Mouse (Mus musculus): ENCODE measurements around the gene 4931409K22Rik. TPM values are rescaled to one million over a fixed set of nuclear protein-coding genes. Genes with fewer than 3 reads are reported as not detected.
"Not testable (repeated sequence)": the region's sequence is repeated elsewhere in the genome, so short reads cannot be mapped to it uniquely, and the experiment has no call there.

The 4931409K22Rik gene
- polyA plus RNA-seq, 1 experiment from 2014 or later = not detected

DNA sequence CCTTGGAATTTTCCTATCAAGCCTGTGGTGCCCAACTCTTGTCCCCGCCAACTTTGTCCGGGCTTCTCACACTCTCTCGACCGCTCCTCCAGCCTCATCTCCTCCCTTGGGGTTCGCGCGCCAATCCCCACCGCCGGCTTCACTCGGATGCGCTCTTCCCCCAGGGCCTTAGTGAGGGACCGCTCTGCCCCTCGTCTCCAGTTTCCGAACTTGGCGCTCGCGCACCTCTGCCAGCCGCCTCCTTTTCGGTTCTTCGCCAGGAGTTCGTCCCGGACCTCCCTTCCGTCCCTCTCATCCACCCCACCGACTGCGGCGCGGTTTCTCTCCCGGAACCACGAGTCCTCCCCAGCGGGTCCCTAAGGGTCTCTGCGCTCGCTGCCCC, 20.2 kb upstream of the 4931409K22Rik start:
- Histone ChIP-seq H3K4me1 (replicated peaks; ENCODE audit: control insufficient read depth, insufficient read depth, low read length) (peaks cover 2% of the 10 kb centered on the region; the same call in 1 of the 2 replicates), H3K4me2 (replicated peaks; ENCODE audit: low read depth, low read length) (peak overlapping the region; percentile 76), H3K9ac (ENCODE audit: low read depth, low read length) (peak overlapping the region; percentile 74), H3K27me3 (ENCODE audit: control insufficient read depth, insufficient read depth, low read length) (no peaks in the 10 kb centered on the region), H3K4me3 (ENCODE audit: low read depth, low read length) (peak overlapping the region; percentile 79), H3K36me3 (ENCODE audit: control insufficient read depth, insufficient read depth, low read length) (peaks cover 10% of the 10 kb centered on the region), H3K27ac (ENCODE audit: low read depth, low read length) (peak overlapping the region; percentile 67), H3K9me3 (ENCODE audit: control insufficient read depth, low read length) (no peaks in the 10 kb centered on the region)
- DNase-seq (ENCODE audit: low spot score) (no peak), ATAC-seq (ENCODE audit: low FRiP score) (peak; percentile 64)
- under 1% methylated on average over 32 of the region's 32 CpGs for WGBS

GRCm38 (mm10) chr5:24575948-24576347, 19.3 kb upstream of the 4931409K22Rik start:
- WGBS = 100% methylated on average over 1 of the region's 1 CpGs
- peaks cover 11% of the 10 kb centered on the region for H3K36me3 ChIP-seq (ENCODE audit: control insufficient read depth, insufficient read depth, low read length)
- H3K4me1 ChIP-seq (replicated peaks; ENCODE audit: control insufficient read depth, insufficient read depth, low read length) = peaks cover 2% of the 10 kb centered on the region; the same call in 1 of the 2 replicates
- H3K9me3 ChIP-seq (ENCODE audit: control insufficient read depth, low read length) = no peaks in the 10 kb centered on the region
- no peak overlapping the region for H3K9ac ChIP-seq (ENCODE audit: low read depth, low read length)
- peak overlapping the region; percentile 76; the same call in 1 of the 2 replicates for H3K4me2 ChIP-seq (replicated peaks; ENCODE audit: low read depth, low read length)
- DNase-seq (ENCODE audit: low spot score) (no peak), ATAC-seq (ENCODE audit: low FRiP score) (no peak)
- H3K27ac ChIP-seq (ENCODE audit: low read depth, low read length) = no peak overlapping the region
- peak overlapping the region; percentile 79; the same call in 1 of the 2 replicates for H3K4me3 ChIP-seq (ENCODE audit: low read depth, low read length)
- no peaks in the 10 kb centered on the region for H3K27me3 ChIP-seq (ENCODE audit: control insufficient read depth, insufficient read depth, low read length)

- not testable (repeated sequence) for H3K4me1 ChIP-seq (replicated peaks; ENCODE audit: control insufficient read depth, insufficient read depth, low read length); H3K36me3 ChIP-seq (ENCODE audit: control insufficient read depth, insufficient read depth, low read length); H3K9me3 ChIP-seq (ENCODE audit: control insufficient read depth, low read length); H3K27ac ChIP-seq (ENCODE audit: low read depth, low read length); H3K4me3 ChIP-seq (ENCODE audit: low read depth, low read length); H3K9ac ChIP-seq (ENCODE audit: low read depth, low read length); H3K4me2 ChIP-seq (replicated peaks; ENCODE audit: low read depth, low read length); DNase-seq (ENCODE audit: low spot score); ATAC-seq (ENCODE audit: low FRiP score); H3K27me3 ChIP-seq (ENCODE audit: control insufficient read depth, insufficient read depth, low read length)
- WGBS = 90% methylated on average over 7 of the region's 7 CpGs
Observed at GRCm38 (mm10) chr5:24555335-24555734, 1.3 kb downstream of the 4931409K22Rik start.

DNA sequence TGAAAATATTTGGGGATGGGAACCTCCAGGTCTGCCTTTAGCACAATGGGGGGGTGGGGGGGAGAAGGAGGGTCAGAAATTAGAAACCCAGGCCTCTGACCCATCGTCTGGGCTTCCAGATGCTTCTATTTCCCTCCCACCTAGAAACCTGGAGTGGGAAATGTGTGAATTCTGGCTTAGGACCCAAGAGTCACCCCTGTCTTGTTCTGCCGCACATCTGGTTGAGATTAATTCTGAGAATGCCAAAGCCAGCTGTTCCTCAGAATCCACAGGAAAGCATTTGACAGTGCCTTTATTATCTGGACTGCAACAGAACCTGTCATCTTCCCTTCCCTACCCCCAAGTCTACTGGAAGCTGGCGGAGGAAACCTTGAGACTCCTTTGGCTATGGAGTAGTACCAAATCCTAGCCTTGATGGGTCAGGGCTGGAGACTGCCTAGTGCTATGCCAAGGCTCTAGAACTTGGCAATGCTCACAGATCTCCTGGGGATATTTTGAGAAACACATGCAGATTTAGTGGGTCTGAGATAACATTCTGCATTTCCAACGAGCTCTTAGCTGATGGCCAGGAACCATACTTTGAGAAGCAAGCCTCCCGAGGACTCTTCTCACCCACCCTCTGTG, 2.9 kb downstream of the 4931409K22Rik start:
- 78% methylated on average over 5 of the region's 5 CpGs for WGBS
- Histone ChIP-seq H3K27ac (ENCODE audit: low read depth, low read length) (no peak overlapping the region), H3K9me3 (ENCODE audit: control insufficient read depth, low read length) (no peaks in the 10 kb centered on the region), H3K4me1 (replicated peaks; ENCODE audit: control insufficient read depth, insufficient read depth, low read length) (peaks cover 7% of the 10 kb centered on the region), H3K4me2 (replicated peaks; ENCODE audit: low read depth, low read length) (no peak overlapping the region), H3K27me3 (ENCODE audit: control insufficient read depth, insufficient read depth, low read length) (peaks cover under 1% of the 10 kb centered on the region; the same call in 1 of the 2 replicates), H3K4me3 (ENCODE audit: low read depth, low read length) (no peak overlapping the region), H3K36me3 (ENCODE audit: control insufficient read depth, insufficient read depth, low read length) (no peaks in the 10 kb centered on the region), H3K9ac (ENCODE audit: low read depth, low read length) (no peak overlapping the region)
- DNase-seq (ENCODE audit: low spot score) (no peak), ATAC-seq (ENCODE audit: low FRiP score) (no peak)

- peak overlapping the region; percentile 15; the same call in 1 of the 2 replicates for H3K9ac ChIP-seq (ENCODE audit: low read depth, low read length)
- H3K9me3 ChIP-seq (ENCODE audit: control insufficient read depth, low read length) = no peaks in the 10 kb centered on the region
- peak overlapping the region; percentile 10; the same call in 1 of the 2 replicates for H3K27ac ChIP-seq (ENCODE audit: low read depth, low read length)
Observed at GRCm38 (mm10) chr5:24551317-24551688, 5.3 kb downstream of the 4931409K22Rik start.

DNA sequence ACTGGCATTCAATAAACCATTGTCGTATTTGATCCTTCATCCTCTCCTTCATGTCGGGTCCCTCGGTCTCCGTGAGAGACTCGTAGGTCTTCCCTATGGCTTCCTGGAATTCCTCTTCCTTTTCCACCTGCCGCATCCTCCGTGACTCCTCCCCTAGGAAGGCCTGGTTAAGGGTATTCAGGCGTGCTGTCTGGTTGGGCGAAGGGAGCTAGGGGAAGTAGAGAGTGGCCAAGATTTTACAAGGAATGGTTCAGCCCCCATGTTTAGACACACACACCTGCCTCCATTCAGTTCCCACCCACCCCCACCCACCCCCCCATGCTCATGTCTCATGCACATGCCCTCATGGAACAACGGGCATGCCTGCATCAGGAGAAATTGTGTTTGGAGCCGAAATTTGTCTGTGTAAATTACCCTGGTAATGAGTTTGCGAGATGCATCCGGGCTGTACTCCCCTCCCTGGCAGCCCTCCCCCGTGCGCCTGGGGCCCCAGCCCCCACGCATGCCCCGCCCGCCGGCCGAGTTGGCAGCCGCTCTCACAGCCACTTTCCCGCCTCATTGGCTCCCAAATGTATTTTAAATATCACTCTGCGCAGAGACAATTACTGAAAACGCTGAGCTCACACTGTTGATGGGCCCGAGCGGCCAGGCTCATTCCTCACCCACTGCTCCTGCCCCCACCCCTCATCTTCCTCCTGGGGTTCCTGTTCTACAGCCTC, 5.9 kb downstream of the 4931409K22Rik start:
- peak; percentile 55 for DNase-seq (ENCODE audit: low spot score)

More at GRCm38 (mm10) chr5:24551317-24551688, 5.3 kb downstream of the 4931409K22Rik start:
- no peak for DNase-seq (ENCODE audit: low spot score)
- Histone ChIP-seq H3K4me1 (replicated peaks; ENCODE audit: control insufficient read depth, insufficient read depth, low read length) (peaks cover 7% of the 10 kb centered on the region), H3K36me3 (ENCODE audit: control insufficient read depth, insufficient read depth, low read length) (no peaks in the 10 kb centered on the region), H3K4me3 (ENCODE audit: low read depth, low read length) (no peak overlapping the region), H3K27me3 (ENCODE audit: control insufficient read depth, insufficient read depth, low read length) (peaks cover 2% of the 10 kb centered on the region; the same call in 1 of the 2 replicates), H3K4me2 (replicated peaks; ENCODE audit: low read depth, low read length) (no peak overlapping the region)
- ATAC-seq (ENCODE audit: low FRiP score) = no peak; the same call in none of the 2 replicates
- 40% methylated on average over 2 of the region's 2 CpGs for WGBS

GRCm38 (mm10) chr5:24542643-24543042, 14.0 kb downstream of the 4931409K22Rik start:
- no peaks in the 10 kb centered on the region for H3K9me3 ChIP-seq (ENCODE audit: control insufficient read depth, low read length)
- DNase-seq (ENCODE audit: low spot score) (no peak), ATAC-seq (ENCODE audit: low FRiP score) (no peak)
- H3K4me1 ChIP-seq (replicated peaks; ENCODE audit: control insufficient read depth, insufficient read depth, low read length) = no peaks in the 10 kb centered on the region; the same call in 1 of the 2 replicates
- no peak overlapping the region for H3K9ac ChIP-seq (ENCODE audit: low read depth, low read length)
- no peak overlapping the region for H3K27ac ChIP-seq (ENCODE audit: low read depth, low read length)
- 78% methylated on average over 7 of the region's 7 CpGs for WGBS
- H3K27me3 ChIP-seq (ENCODE audit: control insufficient read depth, insufficient read depth, low read length) = no peaks in the 10 kb centered on the region
- H3K36me3 ChIP-seq (ENCODE audit: control insufficient read depth, insufficient read depth, low read length) = no peaks in the 10 kb centered on the region
- no peak overlapping the region for H3K4me2 ChIP-seq (replicated peaks; ENCODE audit: low read depth, low read length)
- H3K4me3 ChIP-seq (ENCODE audit: low read depth, low read length) = no peak overlapping the region

More for the DNA sequence above, 5.9 kb downstream of the 4931409K22Rik start:
- ATAC-seq (ENCODE audit: low FRiP score) = peak; percentile 77
- Histone ChIP-seq H3K9ac (ENCODE audit: low read depth, low read length) (peak overlapping the region; percentile 15; the same call in 1 of the 2 replicates), H3K4me1 (replicated peaks; ENCODE audit: control insufficient read depth, insufficient read depth, low read length) (peaks cover 7% of the 10 kb centered on the region), H3K9me3 (ENCODE audit: control insufficient read depth, low read length) (no peaks in the 10 kb centered on the region), H3K4me3 (ENCODE audit: low read depth, low read length) (no peak overlapping the region), H3K27me3 (ENCODE audit: control insufficient read depth, insufficient read depth, low read length) (peaks cover 2% of the 10 kb centered on the region; the same call in 1 of the 2 replicates), H3K4me2 (replicated peaks; ENCODE audit: low read depth, low read length) (0 out of 2 replicates have a peak overlapping the region, but pooled peaks have one; percentile 21), H3K27ac (ENCODE audit: low read depth, low read length) (peak overlapping the region; percentile 10; the same call in 1 of the 2 replicates), H3K36me3 (ENCODE audit: control insufficient read depth, insufficient read depth, low read length) (no peaks in the 10 kb centered on the region)
- 33% methylated on average over 21 of the region's 26 CpGs for WGBS

- Histone ChIP-seq H3K4me1 (replicated peaks; ENCODE audit: control insufficient read depth, insufficient read depth, low read length) (no peaks in the 10 kb centered on the region; the same call in 1 of the 2 replicates), H3K27me3 (ENCODE audit: control insufficient read depth, insufficient read depth, low read length) (no peaks in the 10 kb centered on the region), H3K9ac (ENCODE audit: low read depth, low read length) (no peak overlapping the region), H3K4me3 (ENCODE audit: low read depth, low read length) (no peak overlapping the region), H3K27ac (ENCODE audit: low read depth, low read length) (no peak overlapping the region), H3K9me3 (ENCODE audit: control insufficient read depth, low read length) (no peaks in the 10 kb centered on the region), H3K4me2 (replicated peaks; ENCODE audit: low read depth, low read length) (no peak overlapping the region), H3K36me3 (ENCODE audit: control insufficient read depth, insufficient read depth, low read length) (no peaks in the 10 kb centered on the region)
- DNase-seq (ENCODE audit: low spot score) (no peak), ATAC-seq (ENCODE audit: low FRiP score) (no peak)
- 45% methylated on average over 6 of the region's 6 CpGs for WGBS
Observed at GRCm38 (mm10) chr5:24541144-24541569, 15.5 kb downstream of the 4931409K22Rik start.

Data from hindbrain, embryonic 11.5 days (tissue).